Mouse (Mus musculus): ENCODE measurements around the gene Fnbp1l.

DNA sequence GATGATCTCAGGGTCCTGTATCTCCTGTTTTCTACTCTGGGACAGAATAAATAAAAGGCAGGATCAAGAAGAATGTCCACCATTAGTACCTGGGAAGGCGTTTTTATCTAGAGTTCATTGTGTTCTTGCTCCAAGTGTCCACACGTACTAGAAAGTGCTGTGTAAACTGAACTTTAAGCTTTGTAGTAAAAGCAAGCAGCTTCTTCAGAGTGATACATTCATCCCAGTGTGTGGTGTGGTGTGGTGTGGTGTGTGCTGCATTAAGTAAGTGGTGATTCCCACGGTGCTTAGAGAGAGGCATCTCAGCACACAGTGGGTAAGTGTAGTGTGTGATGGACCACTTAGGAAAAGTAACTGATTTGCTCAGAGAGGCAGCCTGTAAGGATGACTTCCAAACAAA is 91.0 kb downstream of the Fnbp1l start:
- no peak for TF ChIP-seq CTCF (IDR thresholded peaks at IDR 0.05; ENCODE audit: low read depth)
- no peak for TF ChIP-seq EP300 (IDR thresholded peaks at IDR 0.05; ENCODE audit: low read depth)
